Mouse (Mus musculus): Measurements from ENCODE around the gene Tdg. TPM values are rescaled to one million over a fixed set of nuclear protein-coding genes. Genes with fewer than 3 reads are reported as not detected.

Tdg gene
- total and polyA plus RNA-seq, 3 experiments, result 63.0 to 115 (median 88.9) TPM

GRCm38 (mm10) chr10:82641481-82641880 lies 11.9 kb downstream of the Tdg start:
- dilution Hi-C loops (cut with MboI; ENCODE audit: extremely low pct_ligation_motif_present, extremely low pct_unique_long_range_greater_than_20kb, low sequenced_read_pairs), result no loop called here
- Histone ChIP-seq H3K79me2 (replicated peaks; ENCODE audit: control insufficient read depth, extremely low read depth, insufficient read depth, poor library complexity, severe bottlenecking) (peaks cover 4% of the 10 kb centered on the region), H3K4me2 (ENCODE audit: insufficient read depth, low read depth, poor library complexity, severe bottlenecking) (no peak overlapping the region), H3K27me3 (replicated peaks) (no peaks in the 10 kb centered on the region), H3K9ac (ENCODE audit: insufficient read depth, low read depth) (no peak overlapping the region), H3K4me1 (ENCODE audit: control insufficient read depth in 1 of 2, insufficient read depth in 2 of 2) (no peaks in the 10 kb centered on the region), H3K27ac (ENCODE audit: insufficient read depth, low read depth) (no peak overlapping the region), H3K36me3 (replicated peaks in 1 of 2; ENCODE audit: control insufficient read depth in 1 of 2, insufficient read depth in 1 of 2, low read length in 1 of 2) (peaks cover 63 to 92% of the 10 kb centered on the region in 2 experiments), H3K4me3 (replicated peaks in 1 of 3; ENCODE audit: low read depth in 2 of 3, low read length in 2 of 3, poor library complexity in 1 of 3) (no peak overlapping the region), H3K9me3 (replicated peaks; ENCODE audit: low read length) (no peaks in the 10 kb centered on the region)
- no peak for TF ChIP-seq JUND (conservative IDR thresholded peaks at IDR 0.05; ENCODE audit: low read depth, low read length)
- no peak for TF ChIP-seq RCOR1 (conservative IDR thresholded peaks at IDR 0.05; ENCODE audit: low read depth, low read length)
- TF ChIP-seq ZKSCAN1 (IDR thresholded peaks at IDR 0.05; ENCODE audit: borderline replicate concordance, low read depth, low read length), result no peak
- no peak for TF ChIP-seq NRF1 (IDR thresholded peaks at IDR 0.05; ENCODE audit: low read depth, low read length)
- TF ChIP-seq GABPA (IDR thresholded peaks at IDR 0.05; ENCODE audit: insufficient replicate concordance, low read depth, low read length), result no peak
- no peak for TF ChIP-seq MAZ (IDR thresholded peaks at IDR 0.05; ENCODE audit: low read depth, low read length)
- TF ChIP-seq ZMIZ1 (IDR thresholded peaks at IDR 0.05; ENCODE audit: low read depth, low read length), result no peak
- no peak for TF ChIP-seq USF1 (IDR thresholded peaks at IDR 0.05; ENCODE audit: low read depth, low read length)
- no peak for TF ChIP-seq ELF1 (IDR thresholded peaks at IDR 0.05; ENCODE audit: low read depth, low read length)
- no peak for TF ChIP-seq NELFE (IDR thresholded peaks at IDR 0.05; ENCODE audit: low read depth, low read length)
- no peak for TF ChIP-seq IRF4 (IDR thresholded peaks at IDR 0.05; ENCODE audit: low read depth, low read length)
- no peak for TF ChIP-seq ZNF384 (IDR thresholded peaks at IDR 0.05; ENCODE audit: low read depth, low read length)
- no peak for TF ChIP-seq RAD21 (IDR thresholded peaks at IDR 0.05; ENCODE audit: low read depth, low read length)
- TF ChIP-seq SIN3A (IDR thresholded peaks at IDR 0.05; ENCODE audit: low read length), result no peak
- in situ Hi-C loops (cut with MboI; ENCODE audit: low pct_ligation_motif_present, low pct_unique_long_range_greater_than_20kb, low sequenced_read_pairs), result no loop called here
- DNase-seq (ENCODE audit: extremely low read depth), result no peak

GRCm38 (mm10) chr10:82646083-82646482 lies 16.5 kb downstream of the Tdg start:
- H3K9ac ChIP-seq (ENCODE audit: insufficient read depth, low read depth), result no peak overlapping the region
- in situ Hi-C loops (cut with MboI; ENCODE audit: low pct_ligation_motif_present, low pct_unique_long_range_greater_than_20kb, low sequenced_read_pairs) (no loop called here), dilution Hi-C loops (cut with MboI; ENCODE audit: extremely low pct_ligation_motif_present, extremely low pct_unique_long_range_greater_than_20kb, low sequenced_read_pairs) (no loop called here)
- no peaks in the 10 kb centered on the region for H3K79me2 ChIP-seq (replicated peaks; ENCODE audit: control insufficient read depth, extremely low read depth, insufficient read depth, poor library complexity, severe bottlenecking)
- no peak overlapping the region for H3K4me3 ChIP-seq (replicated peaks in 1 of 3; ENCODE audit: low read depth in 2 of 3, low read length in 2 of 3, poor library complexity in 1 of 3)
- no peak overlapping the region for H3K27ac ChIP-seq (ENCODE audit: insufficient read depth, low read depth)
- peaks cover 45 to 73% of the 10 kb centered on the region in 2 experiments for H3K36me3 ChIP-seq (replicated peaks in 1 of 2; ENCODE audit: control insufficient read depth in 1 of 2, insufficient read depth in 1 of 2, low read length in 1 of 2)
- no peaks in the 10 kb centered on the region for H3K9me3 ChIP-seq (replicated peaks; ENCODE audit: low read length)
- TF ChIP-seq NELFE (IDR thresholded peaks at IDR 0.05; ENCODE audit: low read depth, low read length) (no peak), ZKSCAN1 (IDR thresholded peaks at IDR 0.05; ENCODE audit: borderline replicate concordance, low read depth, low read length) (no peak), MAX (IDR thresholded peaks at IDR 0.05; ENCODE audit: low read length) (no peak), BHLHE40 (IDR thresholded peaks at IDR 0.05; ENCODE audit: low read depth, low read length) (no peak), RCOR1 (conservative IDR thresholded peaks at IDR 0.05; ENCODE audit: low read depth, low read length) (no peak), POLR2A (IDR thresholded peaks at IDR 0.05; ENCODE audit: low read depth, low read length) (no peak), MAFK (IDR thresholded peaks at IDR 0.05; ENCODE audit: insufficient replicate concordance, low read length) (no peak), MYC (IDR thresholded peaks at IDR 0.05; ENCODE audit: low read depth, low read length) (no peak), CHD1 (IDR thresholded peaks at IDR 0.05; ENCODE audit: low read depth, low read length) (no peak), ZNF384 (IDR thresholded peaks at IDR 0.05; ENCODE audit: low read depth, low read length) (no peak), MXI1 (IDR thresholded peaks at IDR 0.05; ENCODE audit: low read depth, low read length) (no peak), KAT2A (IDR thresholded peaks at IDR 0.05; ENCODE audit: insufficient replicate concordance, low read length) (no peak), TBP (conservative IDR thresholded peaks at IDR 0.05; ENCODE audit: low read depth, low read length) (no peak), MAZ (IDR thresholded peaks at IDR 0.05; ENCODE audit: low read depth, low read length) (no peak), NRF1 (IDR thresholded peaks at IDR 0.05; ENCODE audit: low read depth, low read length) (no peak), ELF1 (IDR thresholded peaks at IDR 0.05; ENCODE audit: low read depth, low read length) (no peak), ETS1 (conservative IDR thresholded peaks at IDR 0.05; ENCODE audit: low read depth, low read length) (no peak), USF2 (conservative IDR thresholded peaks at IDR 0.05; ENCODE audit: low read depth, low read length) (no peak), RAD21 (IDR thresholded peaks at IDR 0.05; ENCODE audit: low read depth, low read length) (no peak)
- no peak overlapping the region for H3K4me2 ChIP-seq (ENCODE audit: insufficient read depth, low read depth, poor library complexity, severe bottlenecking)
- H3K4me1 ChIP-seq (ENCODE audit: control insufficient read depth in 1 of 2, insufficient read depth in 2 of 2), result no peaks in the 10 kb centered on the region
- no peaks in the 10 kb centered on the region for H3K27me3 ChIP-seq (replicated peaks)
- DNase-seq (ENCODE audit: extremely low read depth), result no peak
